Mouse (Mus musculus) neural tube, embryonic 11.5 days (tissue): ENCODE results near the gene Oprm1. TPM values are rescaled to one million over a fixed set of nuclear protein-coding genes. Genes with fewer than 3 reads are reported as not detected.

Experiments used
- ATAC-seq: fragments of 200-750 bp; cut with Nextera tagmentation; 2 replicates; pipeline ENCODE4 v1.8.0; 2017; ENCODE audit warnings: moderate number of reproducible peaks, mild to moderate bottlenecking, moderate TSS enrichment, moderate library complexity; ENCODE audit not compliant: insufficient read depth, low FRiP score, low TSS enrichment
- DNase-seq: peaks from one replicate; pipeline ENCODE4 v3.0.0-alpha.2; 2015; ENCODE audit warnings: low spot score
- H3K27ac ChIP-seq: fragments of 300-500 bp; sonication (generic); 2 replicates; pipeline ENCODE4 v1.5.1; 2014; ENCODE audit warnings: low read depth, mild to moderate bottlenecking, low read length
- H3K27me3 ChIP-seq: fragments of 300-500 bp; sonication (generic); 2 replicates; pipeline ENCODE4 v1.6.1; 2014; ENCODE audit warnings: mild to moderate bottlenecking, low read length, mixed read lengths; ENCODE audit not compliant: control insufficient read depth, insufficient read depth
- H3K36me3 ChIP-seq: fragments of 300-500 bp; sonication (generic); 2 replicates; pipeline ENCODE4 v1.6.1; 2014; ENCODE audit warnings: mild to moderate bottlenecking, low read length, moderate library complexity, mixed read lengths; ENCODE audit not compliant: control insufficient read depth, insufficient read depth
- H3K4me1 ChIP-seq: fragments of 300-500 bp; sonication (generic); 2 replicates; pipeline ENCODE4 v1.6.1; 2014; ENCODE audit warnings: low read length, mixed read lengths; ENCODE audit not compliant: control insufficient read depth, insufficient read depth
- H3K4me2 ChIP-seq: fragments of 300-500 bp; sonication (generic); 2 replicates; pipeline ENCODE4 v1.6.1; 2014; ENCODE audit warnings: low read depth, mild to moderate bottlenecking, moderate library complexity
- H3K4me3 ChIP-seq: fragments of 300-500 bp; sonication (generic); 2 replicates; pipeline ENCODE4 v1.5.1; 2014; ENCODE audit warnings: low read depth, low read length
- H3K9ac ChIP-seq: fragments of 300-500 bp; sonication (generic); 2 replicates; pipeline ENCODE4 v1.6.1; 2014; ENCODE audit warnings: mild to moderate bottlenecking, low read length
- H3K9me3 ChIP-seq: fragments of 300-500 bp; sonication (generic); 2 replicates; pipeline ENCODE4 v1.6.1; 2016; ENCODE audit warnings: low read length; ENCODE audit not compliant: control insufficient read depth
- WGBS: fragments of 180-500 bp; shearing (Covaris S2); extraction: QIAGEN DNeasy Blood & Tissue Kit; methylation state at CpG from one replicate; pipeline ENCODE4 v1.1.7; 2014; 5-methylcytosine and 5-hydroxymethylcytosine counted together
- polyA plus RNA-seq: library from polyadenylated mRNA; unstranded; fragments of >200 nt; fragmentation: Nextera tagmentation; extraction: Ambion mirVana; gene quantifications from 2 replicates; pipeline ENCODE4 v1.2.1, GENCODE M21; 2014

The Oprm1 gene
- polyA plus RNA-seq, 1 experiment from 2014 or later: 0.77 TPM

DNA sequence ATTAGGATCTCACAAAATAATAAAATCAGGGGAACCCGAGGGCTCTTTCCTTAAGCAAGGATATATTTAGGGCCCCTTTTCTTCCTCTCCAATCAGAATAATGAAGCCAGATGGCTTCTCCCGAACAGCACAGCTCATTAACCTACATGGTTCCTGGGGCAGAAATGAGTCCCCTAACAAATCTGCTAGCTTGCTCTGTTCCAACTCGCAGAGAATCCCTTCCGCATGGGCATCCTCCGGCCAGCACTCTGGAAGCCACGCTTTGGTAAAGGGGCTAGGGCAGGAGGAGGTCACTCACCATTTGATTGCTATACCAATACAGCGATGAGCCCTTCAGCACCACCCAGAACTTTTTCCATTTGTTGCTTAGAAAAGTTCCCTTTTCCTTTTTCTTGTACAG, 220.9 kb downstream of the Oprm1 start:
- Histone ChIP-seq H3K4me3 (no peak overlapping the region), H3K27ac (no peak overlapping the region), H3K9ac (no peak overlapping the region), H3K36me3 (no peaks in the 10 kb centered on the region), H3K27me3 (no peaks in the 10 kb centered on the region), H3K9me3 (no peaks in the 10 kb centered on the region), H3K4me2 (no peak overlapping the region), H3K4me1 (no peaks in the 10 kb centered on the region)
- no peak for DNase-seq
- 71% methylated on average over 7 of the region's 7 CpGs for WGBS
- no peak for ATAC-seq

- Histone ChIP-seq H3K4me1 (no peaks in the 10 kb centered on the region), H3K4me2 (no peak overlapping the region), H3K9ac (no peak overlapping the region), H3K36me3 (no peaks in the 10 kb centered on the region), H3K9me3 (no peaks in the 10 kb centered on the region), H3K4me3 (no peak overlapping the region), H3K27ac (no peak overlapping the region), H3K27me3 (no peaks in the 10 kb centered on the region)
- WGBS: 61% methylated on average over 8 of the region's 8 CpGs
- ATAC-seq (no peak), DNase-seq (no peak)
These were observed 221.5 kb downstream of the Oprm1 start for GRCm38 (mm10) chr10:6979789-6980188.

- Histone ChIP-seq H3K36me3 (no peaks in the 10 kb centered on the region), H3K4me2 (no peak overlapping the region), H3K27ac (no peak overlapping the region), H3K4me1 (no peaks in the 10 kb centered on the region), H3K9ac (no peak overlapping the region), H3K9me3 (no peaks in the 10 kb centered on the region), H3K27me3 (no peaks in the 10 kb centered on the region), H3K4me3 (no peak overlapping the region)
- no peak for DNase-seq
- no peak for ATAC-seq
- 41% methylated on average over 6 of the region's 6 CpGs for WGBS
These were observed 221.9 kb downstream of the Oprm1 start for GRCm38 (mm10) chr10:6980236-6980635.

GRCm38 (mm10) chr10:6982751-6983151, 224.4 kb downstream of the Oprm1 start:
- Histone ChIP-seq H3K36me3 (no peaks in the 10 kb centered on the region), H3K4me3 (no peak overlapping the region), H3K9me3 (no peaks in the 10 kb centered on the region), H3K9ac (no peak overlapping the region), H3K27me3 (no peaks in the 10 kb centered on the region), H3K27ac (no peak overlapping the region), H3K4me1 (no peaks in the 10 kb centered on the region), H3K4me2 (no peak overlapping the region)
- DNase-seq (no peak), ATAC-seq (no peak)
- WGBS: 73% methylated on average over 2 of the region's 2 CpGs

DNA sequence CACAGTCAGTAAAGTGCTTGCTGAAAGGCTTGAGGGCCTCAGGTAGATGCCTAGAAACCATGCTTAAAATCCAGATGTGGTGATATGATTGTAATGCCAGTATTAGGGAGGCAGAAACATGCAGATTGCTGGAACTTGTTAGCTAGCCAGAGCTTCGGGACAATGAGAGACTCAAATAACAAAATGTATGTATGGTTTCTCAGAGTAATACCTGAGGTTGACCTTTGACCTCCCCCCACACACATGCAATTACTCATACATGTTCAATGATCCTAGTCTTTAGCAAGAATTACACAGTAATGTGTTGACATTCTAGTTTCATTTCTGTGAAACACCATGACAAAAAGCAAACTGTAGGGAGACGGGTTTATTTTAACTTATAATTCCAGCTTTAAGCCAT, 225.1 kb downstream of the Oprm1 start:
- Histone ChIP-seq H3K36me3 (no peaks in the 10 kb centered on the region), H3K4me2 (no peak overlapping the region), H3K4me1 (no peaks in the 10 kb centered on the region), H3K27ac (no peak overlapping the region), H3K27me3 (no peaks in the 10 kb centered on the region), H3K9me3 (no peaks in the 10 kb centered on the region), H3K9ac (no peak overlapping the region), H3K4me3 (no peak overlapping the region)
- DNase-seq (no peak), ATAC-seq (no peak)
- 88% methylated on average over 2 of the region's 2 CpGs for WGBS

DNA sequence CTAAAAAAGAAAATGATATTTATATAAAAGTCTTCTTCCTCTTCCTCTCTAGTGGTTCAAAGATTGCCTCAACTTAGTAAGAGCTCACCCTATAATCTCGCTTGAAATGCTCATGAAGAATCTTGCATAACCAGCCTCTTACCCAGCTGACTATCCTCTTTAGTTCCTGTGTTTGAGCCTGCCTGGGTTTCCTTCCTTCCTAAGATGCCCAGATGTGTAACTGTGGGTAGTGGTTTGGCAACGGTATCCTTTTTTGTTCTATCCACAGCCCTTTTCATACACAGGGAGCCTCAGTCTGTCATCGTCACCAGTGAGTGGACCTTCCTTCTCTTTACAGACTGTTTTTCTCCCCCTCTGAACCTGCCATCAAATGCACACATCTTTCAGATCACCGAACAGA, 227.9 kb downstream of the Oprm1 start:
- H3K4me1 ChIP-seq: no peaks in the 10 kb centered on the region
- WGBS: 88% methylated on average over 4 of the region's 4 CpGs
- H3K36me3 ChIP-seq: no peaks in the 10 kb centered on the region
- no peak overlapping the region for H3K9ac ChIP-seq
- H3K9me3 ChIP-seq: no peaks in the 10 kb centered on the region
- ATAC-seq (no peak), DNase-seq (no peak)
- H3K27me3 ChIP-seq: no peaks in the 10 kb centered on the region
- no peak overlapping the region for H3K4me3 ChIP-seq
- H3K4me2 ChIP-seq: no peak overlapping the region
- H3K27ac ChIP-seq: no peak overlapping the region

DNA sequence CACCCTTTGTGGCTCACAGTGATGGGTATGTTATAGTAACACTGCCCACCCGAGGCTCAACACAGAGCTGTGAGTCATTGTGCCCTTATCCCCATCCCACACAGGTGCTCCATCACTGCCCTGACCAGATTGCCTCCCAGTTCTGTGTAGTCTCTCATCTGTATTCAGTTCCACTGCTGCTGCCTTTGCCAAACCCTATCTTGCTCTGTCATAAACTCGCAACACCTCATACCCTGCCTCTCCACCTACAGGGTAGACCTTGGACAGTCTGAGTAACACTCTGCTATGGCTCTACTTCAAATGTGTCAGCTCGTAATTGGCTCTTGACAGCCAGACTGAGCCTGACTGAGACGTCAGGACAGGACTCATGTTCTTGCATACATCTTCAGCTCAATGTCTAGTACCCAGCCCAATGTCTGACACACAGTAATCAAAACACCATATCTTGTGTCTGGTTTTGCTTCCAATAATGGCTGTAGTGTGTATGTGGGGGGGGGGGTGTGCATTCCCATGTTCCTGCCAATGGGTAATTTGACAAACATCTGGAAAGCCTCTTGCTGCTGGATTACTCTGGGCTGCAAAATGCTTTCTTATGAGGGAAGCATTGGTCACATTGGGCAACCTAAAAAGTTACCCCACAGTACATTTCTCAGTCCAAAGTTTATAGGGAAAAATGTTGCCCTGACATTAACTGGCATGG, 229.2 kb downstream of the Oprm1 start:
- Histone ChIP-seq H3K4me3 (no peak overlapping the region), H3K9me3 (no peaks in the 10 kb centered on the region), H3K27me3 (no peaks in the 10 kb centered on the region), H3K9ac (no peak overlapping the region), H3K27ac (no peak overlapping the region), H3K36me3 (no peaks in the 10 kb centered on the region), H3K4me2 (no peak overlapping the region), H3K4me1 (no peaks in the 10 kb centered on the region)
- DNase-seq: no peak
- ATAC-seq: no peak
- WGBS: 73% methylated on average over 4 of the region's 4 CpGs

- Histone ChIP-seq H3K9me3 (no peaks in the 10 kb centered on the region), H3K36me3 (no peaks in the 10 kb centered on the region), H3K27ac (no peak overlapping the region), H3K4me3 (no peak overlapping the region), H3K27me3 (no peaks in the 10 kb centered on the region), H3K4me2 (no peak overlapping the region), H3K4me1 (no peaks in the 10 kb centered on the region), H3K9ac (no peak overlapping the region)
- ATAC-seq (no peak), DNase-seq (no peak)
- 75% methylated on average over 1 of the region's 1 CpGs for WGBS
These were observed 230.2 kb downstream of the Oprm1 start for GRCm38 (mm10) chr10:6988555-6988954.

- ATAC-seq (no peak), DNase-seq (no peak)
- no peaks in the 10 kb centered on the region for H3K36me3 ChIP-seq
- H3K9me3 ChIP-seq: no peaks in the 10 kb centered on the region
- no peak overlapping the region for H3K4me3 ChIP-seq
- H3K9ac ChIP-seq: no peak overlapping the region
- H3K4me1 ChIP-seq: no peaks in the 10 kb centered on the region
- H3K27ac ChIP-seq: no peak overlapping the region
- WGBS: 84% methylated on average over 3 of the region's 3 CpGs
- no peak overlapping the region for H3K4me2 ChIP-seq
- no peaks in the 10 kb centered on the region for H3K27me3 ChIP-seq
These were observed 238.6 kb downstream of the Oprm1 start for GRCm38 (mm10) chr10:6996895-6997294.
